In genomic region chr11:114571144-114571869, GRCm38 (mm10) we compare ENCODE assay signal across 12 mouse cellular contexts.
DNase-seq lines count a peak whose midpoint lies in the region; ATAC-seq and TF ChIP-seq lines count a peak whose summit lies in the region.
"Had no signal": no experiment of that assay in that cellular context is flagged by ENCODE, and none has a peak within 500 bp of the region (broad histone marks: within the 10 kb centered on the region; RNA-seq: fewer than 3 reads in every experiment).

No protein-coding gene starts in this region.

- peaks cover 36% of the 10 kb centered on the region for H3K27me3 ChIP-seq in kidney, embryonic 15.5 days
- H3K27me3 ChIP-seq in liver, postnatal 0 days (ENCODE audit: insufficient read depth, low read length), result peaks cover 23% of the 10 kb centered on the region

- TF ChIP-seq EP300 in liver, postnatal 0 days (IDR thresholded peaks at IDR 0.05; ENCODE audit: low read depth), result no peak

- H3K4me1 ChIP-seq in kidney, embryonic 15.5 days, result peaks cover 23% of the 10 kb centered on the region
- peaks cover 4% of the 10 kb centered on the region for H3K4me1 ChIP-seq in liver, postnatal 0 days (ENCODE audit: insufficient read depth)

- peaks cover 9% of the 10 kb centered on the region; the same call in 1 of the 2 replicates for H3K9me3 ChIP-seq in kidney, embryonic 15.5 days (replicated peaks)
- H3K9me3 ChIP-seq in liver, postnatal 0 days (ENCODE audit: low read length), result no peaks in the 10 kb centered on the region

- no peak for TF ChIP-seq CTCF in liver, postnatal 0 days (IDR thresholded peaks at IDR 0.05; ENCODE audit: low read depth)

- no peak overlapping the region for H3K9ac ChIP-seq in kidney, embryonic 15.5 days
- no peak overlapping the region for H3K9ac ChIP-seq in liver, postnatal 0 days (replicated peaks)

- H3K27ac ChIP-seq in kidney, embryonic 15.5 days, result no peak overlapping the region
- no peak overlapping the region for H3K27ac ChIP-seq in liver, postnatal 0 days (ENCODE audit: low read depth)

- H3K36me3 ChIP-seq in kidney, embryonic 15.5 days, result no peaks in the 10 kb centered on the region
- no peaks in the 10 kb centered on the region for H3K36me3 ChIP-seq in liver, postnatal 0 days (replicated peaks; ENCODE audit: insufficient read depth, low read length)

- peak; percentile 15 for DNase-seq in adrenal gland, postnatal 10 days
- no peak for DNase-seq in adrenal gland, adult 18-20 months (ENCODE audit: low spot score in 2 of 2)
- DNase-seq in kidney, adult 11 months, result no peak
- peak; percentile 96 for DNase-seq in R1 (ENCODE audit: low read depth, low spot score)
- DNase-seq in liver, postnatal 0 days, result no peak
- no peak for DNase-seq in layer of hippocampus, adult 18-20 months (ENCODE audit: low spot score in 2 of 2)
- DNase-seq: cerebellum, adult 11 months; gastrocnemius, postnatal 36 days; layer of hippocampus, postnatal 36 days; midbrain, embryonic 14.5 days had no signal

- no peak for ATAC-seq in kidney, embryonic 15.5 days (replicated peaks; ENCODE audit: low FRiP score)
- no peak for ATAC-seq in liver, postnatal 0 days
- no peak for ATAC-seq in cerebellum, adult (ENCODE audit: insufficient number of reproducible peaks, low FRiP score, low TSS enrichment)

- WGBS in kidney, embryonic 15.5 days, result 32% methylated on average over 20 of the region's 20 CpGs
- 26% methylated on average over 19 of the region's 20 CpGs for WGBS in liver, postnatal 0 days (ENCODE audit: insufficient replicate concordance)

- H3K4me2 ChIP-seq in kidney, embryonic 15.5 days, result peak overlapping the region; percentile 17
- H3K4me2 ChIP-seq in liver, postnatal 0 days (ENCODE audit: low read depth, low read length), result peak overlapping the region; percentile 53

- H3K4me3 ChIP-seq in kidney, embryonic 15.5 days (replicated peaks), result no peak overlapping the region
- no peak overlapping the region for H3K4me3 ChIP-seq in liver, postnatal 0 days (ENCODE audit: low read depth, low read length)

Comparison
In these comparisons a context has a peak if more than half of its experiments do, and no peak if none do; other contexts are left out.
1. DNase-seq: peak in adrenal gland, postnatal 10 days (single experiment) and R1 (single experiment); none in adrenal gland, adult 18-20 months (0 of 2), kidney, adult 11 months (single experiment), liver, postnatal 0 days (single experiment) and layer of hippocampus, adult 18-20 months (0 of 2).